Mouse (Mus musculus) hindbrain, embryonic 10.5 days (tissue): ENCODE measurements around the gene Ankrd34c. TPM values are rescaled to one million over a fixed set of nuclear protein-coding genes. Genes with fewer than 3 reads are reported as not detected.
A peak's percentile ranks its signal among the peaks of the same experiment; 100 is the strongest.

Source experiments
- DNase-seq: peaks from one replicate; pipeline ENCODE4 v3.0.0-alpha.2; 2017; ENCODE audit warnings: low spot score
- H3K27ac ChIP-seq: fragments of 300-500 bp; sonication (generic); 2 replicates; pipeline ENCODE4 v1.5.1; 2016; ENCODE audit warnings: mild to moderate bottlenecking, moderate library complexity
- H3K27me3 ChIP-seq: fragments of 300-500 bp; sonication (generic); 2 replicates; pipeline ENCODE4 v1.6.1; 2016; ENCODE audit warnings: mild to moderate bottlenecking; ENCODE audit not compliant: poor library complexity, insufficient read depth, severe bottlenecking
- H3K36me3 ChIP-seq: fragments of 300-500 bp; sonication (generic); 2 replicates; pipeline ENCODE4 v1.6.1; 2016; ENCODE audit warnings: mild to moderate bottlenecking, moderate library complexity
- H3K4me1 ChIP-seq: fragments of 300-500 bp; sonication (generic); replicated peaks from 2 replicates; pipeline ENCODE4 v1.6.1; 2016; ENCODE audit warnings: mild to moderate bottlenecking
- H3K4me3 ChIP-seq: fragments of 300-500 bp; sonication (generic); 2 replicates; pipeline ENCODE4 v1.5.1; 2016; ENCODE audit warnings: mild to moderate bottlenecking, moderate library complexity
- H3K9me3 ChIP-seq: fragments of 300-500 bp; sonication (generic); 2 replicates; pipeline ENCODE4 v1.6.1; 2016; ENCODE audit warnings: mild to moderate bottlenecking, moderate library complexity
- WGBS: fragments of 180-500 bp; shearing (Covaris S2); methylation state at CpG from one replicate; pipeline ENCODE4 v1.1.7; 2016; 5-methylcytosine and 5-hydroxymethylcytosine counted together
- polyA plus RNA-seq: library from polyadenylated mRNA; unstranded; fragments of >200 nt; fragmentation: Nextera tagmentation; extraction: Ambion mirVana; gene quantifications from 2 replicates; pipeline ENCODE4 v1.2.1, GENCODE M21; 2016

Gene Ankrd34c
- not detected in 2 replicates for polyA plus RNA-seq

GRCm38 (mm10) chr9:89738295-89738694 is at the start of gene Ankrd34c:
Gene Ankrd34c, minus strand, starts transcription at chr9:89738475.
- Histone ChIP-seq H3K27ac (no peak within 1 kb of the TSS), H3K36me3 (no peaks in the 10 kb centered on the region), H3K4me3 (no peak within 1 kb of the TSS), H3K9me3 (no peaks in the 10 kb centered on the region), H3K4me1 (peaks cover 11% of the 10 kb centered on the region), H3K27me3 (peaks cover 22% of the 10 kb centered on the region)
- no peak for DNase-seq
- 2% methylated on average over 8 of the region's 8 CpGs for WGBS

GRCm38 (mm10) chr9:89787532-89787931 is 49.3 kb upstream of the Ankrd34c start:
- H3K4me1 ChIP-seq: peaks cover 4% of the 10 kb centered on the region; the same call in 1 of the 2 replicates
- no peak overlapping the region for H3K27ac ChIP-seq
- H3K36me3 ChIP-seq: no peaks in the 10 kb centered on the region
- no peaks in the 10 kb centered on the region for H3K27me3 ChIP-seq
- H3K4me3 ChIP-seq: no peak overlapping the region
- H3K9me3 ChIP-seq: no peaks in the 10 kb centered on the region
- 63% methylated on average over 4 of the region's 4 CpGs for WGBS
- no peak for DNase-seq

- DNase-seq: no peak
- Histone ChIP-seq H3K4me3 (no peak overlapping the region), H3K4me1 (no peaks in the 10 kb centered on the region; the same call in 1 of the 2 replicates), H3K9me3 (no peaks in the 10 kb centered on the region), H3K36me3 (no peaks in the 10 kb centered on the region), H3K27ac (no peak overlapping the region), H3K27me3 (no peaks in the 10 kb centered on the region)
These were observed 43.2 kb upstream of the Ankrd34c start for GRCm38 (mm10) chr9:89781395-89781927.

- H3K36me3 ChIP-seq: no peaks in the 10 kb centered on the region
- DNase-seq: no peak
- no peaks in the 10 kb centered on the region for H3K9me3 ChIP-seq
- no peaks in the 10 kb centered on the region for H3K27me3 ChIP-seq
- 95% methylated on average over 1 of the region's 1 CpGs for WGBS
- H3K4me3 ChIP-seq: no peak overlapping the region
- H3K27ac ChIP-seq: no peak overlapping the region
- no peaks in the 10 kb centered on the region; the same call in 1 of the 2 replicates for H3K4me1 ChIP-seq
These were observed 41.0 kb upstream of the Ankrd34c start for GRCm38 (mm10) chr9:89779237-89779636.

- Histone ChIP-seq H3K4me1 (0 out of 2 replicates have a peak, but pooled peaks cover 7% of the 10 kb centered on the region), H3K36me3 (no peaks in the 10 kb centered on the region), H3K9me3 (no peaks in the 10 kb centered on the region), H3K4me3 (no peak overlapping the region), H3K27me3 (no peaks in the 10 kb centered on the region), H3K27ac (no peak overlapping the region)
- DNase-seq: no peak
- WGBS: 49% methylated on average over 1 of the region's 1 CpGs
These were observed 32.9 kb upstream of the Ankrd34c start for GRCm38 (mm10) chr9:89771153-89771552.

- Histone ChIP-seq H3K4me1 (no peaks in the 10 kb centered on the region), H3K27me3 (no peaks in the 10 kb centered on the region), H3K27ac (no peak overlapping the region), H3K4me3 (no peak overlapping the region), H3K36me3 (no peaks in the 10 kb centered on the region), H3K9me3 (no peaks in the 10 kb centered on the region)
- no peak for DNase-seq
- WGBS: 29% methylated on average over 1 of the region's 1 CpGs
These were observed 23.7 kb upstream of the Ankrd34c start for GRCm38 (mm10) chr9:89762017-89762416.

GRCm38 (mm10) chr9:89758569-89758968 is 20.3 kb upstream of the Ankrd34c start:
- WGBS: 87% methylated on average over 1 of the region's 1 CpGs
- no peaks in the 10 kb centered on the region for H3K27me3 ChIP-seq
- H3K36me3 ChIP-seq: no peaks in the 10 kb centered on the region
- DNase-seq: no peak
- H3K27ac ChIP-seq: no peak overlapping the region
- no peaks in the 10 kb centered on the region for H3K9me3 ChIP-seq
- no peak overlapping the region for H3K4me3 ChIP-seq
- H3K4me1 ChIP-seq: no peaks in the 10 kb centered on the region

- Histone ChIP-seq H3K4me3 (no peak overlapping the region), H3K9me3 (no peaks in the 10 kb centered on the region), H3K4me1 (no peaks in the 10 kb centered on the region), H3K27ac (no peak overlapping the region), H3K27me3 (no peaks in the 10 kb centered on the region), H3K36me3 (no peaks in the 10 kb centered on the region)
- no peak for DNase-seq
- WGBS: 90% methylated on average over 1 of the region's 1 CpGs
These were observed 19.9 kb upstream of the Ankrd34c start for GRCm38 (mm10) chr9:89758139-89758538.

GRCm38 (mm10) chr9:89757571-89757970 is 19.3 kb upstream of the Ankrd34c start:
- no peak for DNase-seq
- no peaks in the 10 kb centered on the region for H3K4me1 ChIP-seq
- H3K27ac ChIP-seq: no peak overlapping the region
- no peaks in the 10 kb centered on the region for H3K9me3 ChIP-seq
- 45% methylated on average over 4 of the region's 4 CpGs for WGBS
- H3K4me3 ChIP-seq: no peak overlapping the region
- no peaks in the 10 kb centered on the region for H3K27me3 ChIP-seq
- no peaks in the 10 kb centered on the region for H3K36me3 ChIP-seq

GRCm38 (mm10) chr9:89740041-89740440 is 1.8 kb upstream of the Ankrd34c start:
- Histone ChIP-seq H3K27me3 (peaks cover 22% of the 10 kb centered on the region), H3K36me3 (no peaks in the 10 kb centered on the region), H3K4me1 (peaks cover 11% of the 10 kb centered on the region), H3K4me3 (no peak overlapping the region), H3K9me3 (no peaks in the 10 kb centered on the region), H3K27ac (no peak overlapping the region)
- DNase-seq: no peak

GRCm38 (mm10) chr9:89737888-89738287 is 387 bp downstream of the Ankrd34c start:
- 12% methylated on average over 6 of the region's 6 CpGs for WGBS
- DNase-seq: no peak
- Histone ChIP-seq H3K4me3 (no peak overlapping the region), H3K27ac (no peak overlapping the region), H3K4me1 (peaks cover 11% of the 10 kb centered on the region), H3K9me3 (no peaks in the 10 kb centered on the region), H3K36me3 (no peaks in the 10 kb centered on the region), H3K27me3 (peaks cover 22% of the 10 kb centered on the region)

GRCm38 (mm10) chr9:89736932-89737705 is 1.2 kb downstream of the Ankrd34c start:
- peak; percentile 60 for DNase-seq
- Histone ChIP-seq H3K9me3 (no peaks in the 10 kb centered on the region), H3K27me3 (peaks cover 22% of the 10 kb centered on the region), H3K36me3 (no peaks in the 10 kb centered on the region), H3K4me3 (no peak overlapping the region), H3K27ac (no peak overlapping the region), H3K4me1 (peaks cover 11% of the 10 kb centered on the region)
- WGBS: 6% methylated on average over 20 of the region's 20 CpGs

- 0 out of 2 replicates have a peak, but pooled peaks cover 5% of the 10 kb centered on the region for H3K36me3 ChIP-seq
- peak; percentile 6 for DNase-seq
- no peaks in the 10 kb centered on the region for H3K27me3 ChIP-seq
- H3K9me3 ChIP-seq: no peaks in the 10 kb centered on the region
- H3K27ac ChIP-seq: no peak overlapping the region
- 27% methylated on average over 4 of the region's 4 CpGs for WGBS
- no peak overlapping the region for H3K4me3 ChIP-seq
- peaks cover 10% of the 10 kb centered on the region for H3K4me1 ChIP-seq
These were observed 31.4 kb downstream of the Ankrd34c start for GRCm38 (mm10) chr9:89706906-89707305.
